Mouse (Mus musculus) megakaryocyte, embryonic 14.5 days (primary cell): ENCODE results near the gene Tdrd7. TPM values are rescaled to one million over a fixed set of nuclear protein-coding genes. Genes with fewer than 3 reads are reported as not detected.

Experiments
- H3K27me3 ChIP-seq: replicated peaks from 2 replicates; pipeline ENCODE3; 2012; ENCODE audit warnings: inconsistent platforms
- H3K36me3 ChIP-seq: replicated peaks from 2 replicates; pipeline ENCODE3; 2012; ENCODE audit warnings: low read length, inconsistent platforms, mixed read lengths
- H3K4me1 ChIP-seq: 2 replicates; pipeline ENCODE4 v1.6.1; 2012; ENCODE audit warnings: inconsistent platforms
- H3K4me3 ChIP-seq: replicated peaks from 2 replicates; pipeline ENCODE3; 2012; ENCODE audit warnings: moderate library complexity, mild to moderate bottlenecking, inconsistent platforms
- H3K9me3 ChIP-seq: 2 replicates; pipeline ENCODE4 v1.6.1; 2012; ENCODE audit warnings: inconsistent platforms
- FLI1 ChIP-seq: IDR thresholded peaks from 2 replicates; pipeline ENCODE4 v1.6.1; 2012; ENCODE audit warnings: low read length, inconsistent platforms, mixed read lengths
- GATA1 ChIP-seq: IDR thresholded peaks from 3 replicates; pipeline ENCODE4 v1.6.1; 2012; ENCODE audit warnings: mixed read lengths, low read length, inconsistent platforms, borderline replicate concordance
- polyA plus RNA-seq: library from polyadenylated mRNA; stranded (reverse); fragments of >175 nt; gene quantifications from 2 replicates; pipeline ENCODE4 v1.2.3, GENCODE M21; 2012; ENCODE audit warnings: low replicate concordance; ENCODE audit not compliant: insufficient read depth

Tdrd7 gene
- polyA plus RNA-seq, 1 experiment = 1.6 TPM

DNA sequence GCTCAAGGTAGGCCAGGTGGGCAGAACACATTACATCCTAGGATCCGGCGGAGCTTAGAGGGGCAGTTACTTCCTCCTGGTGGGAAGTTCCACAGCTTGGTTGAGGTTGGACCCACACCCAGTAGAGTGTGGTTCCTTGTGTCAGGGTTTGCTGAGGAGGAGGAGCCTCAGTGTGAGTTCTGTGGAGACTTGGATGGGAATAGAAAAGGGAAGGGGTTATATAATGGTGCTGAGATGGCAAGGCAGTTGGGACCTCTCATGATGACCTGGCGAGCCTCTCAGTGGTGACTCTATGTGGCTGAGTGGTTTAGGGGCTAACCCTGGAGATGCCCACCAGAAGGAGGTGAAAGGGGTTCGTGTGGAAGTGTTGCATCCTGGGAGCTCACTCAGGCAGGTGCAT is 98.7 kb downstream of the Tdrd7 start:
- Histone ChIP-seq H3K9me3 (no peaks in the 10 kb centered on the region), H3K4me3 (no peak overlapping the region), H3K4me1 (peaks cover 17% of the 10 kb centered on the region), H3K27me3 (peaks cover 6% of the 10 kb centered on the region), H3K36me3 (peaks cover 31% of the 10 kb centered on the region)
- TF ChIP-seq FLI1 (no peak), GATA1 (no peak)

- H3K4me3 ChIP-seq = no peak overlapping the region
- peaks cover 31% of the 10 kb centered on the region for H3K36me3 ChIP-seq
- H3K9me3 ChIP-seq = no peaks in the 10 kb centered on the region
- peaks cover 6% of the 10 kb centered on the region for H3K27me3 ChIP-seq
- TF ChIP-seq FLI1 (no peak), GATA1 (no peak)
- peaks cover 17% of the 10 kb centered on the region for H3K4me1 ChIP-seq
Measured at GRCm38 (mm10) chr4:46064263-46064662, 99.1 kb downstream of the Tdrd7 start.

- Histone ChIP-seq H3K27me3 (peaks cover 6% of the 10 kb centered on the region), H3K4me3 (no peak overlapping the region), H3K36me3 (peaks cover 36% of the 10 kb centered on the region), H3K9me3 (no peaks in the 10 kb centered on the region), H3K4me1 (peaks cover 21% of the 10 kb centered on the region)
- TF ChIP-seq FLI1 = no peak
- no peak for TF ChIP-seq GATA1
Measured at GRCm38 (mm10) chr4:46064961-46065360, 99.8 kb downstream of the Tdrd7 start.

DNA sequence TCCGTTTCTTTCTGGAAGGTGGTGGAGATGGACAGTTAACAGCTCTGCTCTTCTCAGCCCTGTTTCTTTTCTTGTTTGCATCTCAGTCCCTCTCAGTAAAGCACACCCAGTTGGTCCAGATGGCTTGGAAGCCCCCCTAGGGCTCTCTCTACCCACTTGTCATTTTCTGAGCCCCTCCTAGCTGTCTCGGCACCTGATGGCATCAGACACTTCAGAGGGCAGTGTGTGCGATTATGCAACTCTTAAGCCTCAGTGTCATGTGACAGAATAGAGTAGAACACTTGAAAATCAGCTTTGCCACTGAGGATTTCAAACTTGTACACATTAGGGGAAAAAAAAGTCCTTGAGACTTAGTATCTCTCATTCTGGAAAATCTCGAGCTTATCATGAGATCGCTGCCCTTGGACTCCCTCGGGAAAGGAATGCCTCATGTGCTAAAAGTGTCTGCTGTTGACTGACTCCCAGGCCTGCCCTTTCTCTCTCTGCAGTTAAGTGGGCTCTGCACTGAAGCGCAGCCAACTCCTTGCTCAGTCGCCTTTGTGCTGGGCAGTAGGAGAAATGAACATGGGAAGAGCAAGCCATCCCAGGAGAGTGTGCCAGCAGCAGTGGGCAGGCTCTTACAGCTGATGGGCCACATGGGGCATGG is 100.7 kb downstream of the Tdrd7 start:
- H3K36me3 ChIP-seq = peaks cover 36% of the 10 kb centered on the region
- TF ChIP-seq FLI1 (no peak), GATA1 (no peak)

DNA sequence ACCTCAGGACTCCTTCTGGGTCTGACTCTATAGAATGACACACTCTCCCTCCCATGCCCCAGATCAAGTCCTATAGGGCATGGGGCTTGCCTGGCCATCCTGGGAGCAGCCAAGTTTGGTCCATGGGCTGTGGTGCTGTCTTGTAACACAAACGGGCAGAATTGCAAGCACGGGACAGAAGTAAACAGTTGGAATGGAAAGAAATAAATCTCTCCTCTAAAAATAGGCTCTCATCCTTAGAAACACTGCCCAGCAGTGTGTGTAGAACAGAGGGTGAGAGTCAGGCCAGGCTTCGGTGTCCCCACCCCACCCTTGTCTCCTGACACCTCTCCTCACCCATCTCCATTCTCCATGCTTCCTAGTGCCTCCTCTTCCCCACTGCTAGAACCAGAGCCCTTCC is 102.9 kb downstream of the Tdrd7 start:
- H3K27me3 ChIP-seq = peaks cover 4% of the 10 kb centered on the region
- H3K4me1 ChIP-seq = peaks cover 8% of the 10 kb centered on the region; the same call in 1 of the 2 replicates
- TF ChIP-seq FLI1 (no peak), GATA1 (no peak)
- peaks cover 23% of the 10 kb centered on the region for H3K36me3 ChIP-seq
- no peaks in the 10 kb centered on the region for H3K9me3 ChIP-seq
- no peak overlapping the region for H3K4me3 ChIP-seq

More for the DNA sequence above, 100.7 kb downstream of the Tdrd7 start:
- no peaks in the 10 kb centered on the region for H3K9me3 ChIP-seq
- peaks cover 21% of the 10 kb centered on the region for H3K4me1 ChIP-seq
- H3K4me3 ChIP-seq = no peak overlapping the region
- H3K27me3 ChIP-seq = peaks cover 6% of the 10 kb centered on the region

DNA sequence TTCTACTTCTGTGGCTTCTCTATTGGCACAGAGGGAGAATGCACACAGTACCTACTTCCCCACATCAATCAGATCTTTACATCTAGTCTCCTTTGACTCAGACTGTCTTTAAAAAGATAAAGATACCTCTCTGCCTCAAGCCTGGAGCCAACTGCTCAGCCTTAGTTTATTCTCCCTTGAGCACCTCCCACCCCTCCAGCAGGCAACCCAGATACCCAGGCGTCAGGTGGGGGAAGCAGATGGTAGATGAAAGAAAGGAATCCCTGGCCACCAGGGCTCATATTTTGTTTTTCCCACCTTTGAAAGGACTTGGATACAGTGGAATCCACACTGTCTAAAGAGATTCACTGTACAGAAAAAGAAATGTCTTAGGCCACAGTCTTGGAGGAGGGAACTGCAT is 103.4 kb downstream of the Tdrd7 start:
- H3K4me3 ChIP-seq = no peak overlapping the region
- peaks cover 4% of the 10 kb centered on the region for H3K27me3 ChIP-seq
- H3K9me3 ChIP-seq = no peaks in the 10 kb centered on the region
- H3K36me3 ChIP-seq = peaks cover 18% of the 10 kb centered on the region
- no peak for TF ChIP-seq FLI1
- TF ChIP-seq GATA1 = no peak
- H3K4me1 ChIP-seq = peaks cover 8% of the 10 kb centered on the region; the same call in 1 of the 2 replicates

DNA sequence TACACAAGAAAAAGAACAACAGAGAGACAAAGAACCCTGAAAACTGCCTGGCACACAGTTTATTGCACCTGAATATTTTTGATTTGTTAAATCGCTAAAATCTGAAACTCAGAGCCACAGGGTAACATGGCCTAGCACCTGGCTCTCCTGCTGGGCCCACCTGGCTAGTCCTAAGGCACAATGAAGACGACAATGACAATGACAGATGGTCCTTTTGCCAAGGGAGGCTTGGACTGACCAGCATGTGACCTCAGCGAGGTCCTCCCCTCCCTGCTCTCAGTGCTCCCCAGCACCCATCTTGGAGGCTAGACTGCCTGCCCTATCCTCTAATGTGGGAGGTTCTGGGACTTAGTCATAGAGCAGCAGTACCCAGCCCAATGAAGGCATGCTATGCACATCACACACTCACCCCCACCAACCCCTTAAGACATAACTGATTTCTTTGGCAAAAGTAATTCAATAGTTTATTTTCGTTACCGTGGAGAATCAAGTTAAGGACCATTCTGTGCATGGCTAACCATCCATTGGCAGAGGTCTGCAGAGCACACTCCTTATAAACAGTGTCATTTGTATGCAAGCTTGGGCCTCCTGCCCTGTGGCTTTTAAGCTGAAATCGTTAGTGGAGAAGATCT is 104.8 kb downstream of the Tdrd7 start:
- Histone ChIP-seq H3K27me3 (peaks cover 2% of the 10 kb centered on the region), H3K4me1 (peaks cover 8% of the 10 kb centered on the region; the same call in 1 of the 2 replicates), H3K9me3 (no peaks in the 10 kb centered on the region), H3K36me3 (peaks cover 11% of the 10 kb centered on the region), H3K4me3 (no peak overlapping the region)
- TF ChIP-seq GATA1 (no peak), FLI1 (no peak)

- Histone ChIP-seq H3K4me3 (no peak overlapping the region), H3K27me3 (peaks cover 2% of the 10 kb centered on the region), H3K9me3 (no peaks in the 10 kb centered on the region), H3K36me3 (peaks cover 7% of the 10 kb centered on the region), H3K4me1 (peaks cover 11% of the 10 kb centered on the region)
- TF ChIP-seq GATA1 = no peak
- TF ChIP-seq FLI1 = no peak
Measured at GRCm38 (mm10) chr4:46072631-46073030, 107.5 kb downstream of the Tdrd7 start.

DNA sequence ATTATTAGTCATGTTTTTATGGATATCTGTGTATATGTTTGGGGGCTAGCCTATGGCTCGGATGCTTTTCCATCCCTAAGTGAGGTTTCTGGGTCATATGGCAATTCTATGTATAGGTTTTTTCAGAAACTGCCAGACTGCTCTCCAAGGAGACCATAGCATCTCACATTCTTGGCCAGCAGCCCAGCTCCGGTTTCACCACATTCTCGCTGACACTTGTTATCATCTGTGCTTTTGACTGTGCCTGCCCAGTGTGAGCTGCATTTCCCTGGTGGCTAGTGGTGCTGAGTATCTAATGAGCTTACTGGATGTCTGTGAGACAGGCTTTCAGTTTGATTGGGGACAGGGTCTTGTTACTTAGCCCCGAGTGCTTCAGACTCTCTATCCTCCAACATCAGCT is 108.6 kb downstream of the Tdrd7 start:
- H3K27me3 ChIP-seq = no peaks in the 10 kb centered on the region
- no peaks in the 10 kb centered on the region for H3K9me3 ChIP-seq
- H3K4me1 ChIP-seq = peaks cover 11% of the 10 kb centered on the region
- H3K36me3 ChIP-seq = peaks cover 8% of the 10 kb centered on the region
- H3K4me3 ChIP-seq = no peak overlapping the region
- TF ChIP-seq GATA1 (no peak), FLI1 (no peak)

- H3K27me3 ChIP-seq = no peaks in the 10 kb centered on the region
- peaks cover 15% of the 10 kb centered on the region for H3K36me3 ChIP-seq
- H3K4me1 ChIP-seq = peaks cover 7% of the 10 kb centered on the region
- H3K4me3 ChIP-seq = no peak overlapping the region
- no peak for TF ChIP-seq GATA1
- no peak for TF ChIP-seq FLI1
- no peaks in the 10 kb centered on the region for H3K9me3 ChIP-seq
Measured at GRCm38 (mm10) chr4:46075664-46076063, 110.5 kb downstream of the Tdrd7 start.
